Mouse (Mus musculus): Measurements from ENCODE around the gene Aar2. TPM values are rescaled to one million over a fixed set of nuclear protein-coding genes. Genes with fewer than 3 reads are reported as not detected.

Aar2 gene
- polyA plus RNA-seq, 1 experiment from 2014 or later, result 41.3 TPM

- H3K9ac ChIP-seq (replicated peaks; ENCODE audit: low read length), result no peak overlapping the region
- H3K27ac ChIP-seq (ENCODE audit: low read length), result no peak overlapping the region
- no peak overlapping the region for H3K4me3 ChIP-seq (ENCODE audit: low read length)
- no peaks in the 10 kb centered on the region for H3K9me3 ChIP-seq (ENCODE audit: low read length)
- no peak for ATAC-seq (ENCODE audit: low FRiP score, low TSS enrichment)
- 63% methylated on average over 11 of the region's 11 CpGs for WGBS
- no peak overlapping the region for H3K4me2 ChIP-seq (replicated peaks; ENCODE audit: low read depth, low read length)
- no peaks in the 10 kb centered on the region for H3K4me1 ChIP-seq (ENCODE audit: insufficient read depth, low read length)
- no peaks in the 10 kb centered on the region for H3K36me3 ChIP-seq (ENCODE audit: insufficient read depth, low read length)
- H3K27me3 ChIP-seq (ENCODE audit: insufficient read depth, low read length), result no peaks in the 10 kb centered on the region
Measured at GRCm38 (mm10) chr2:156584154-156584796, 36.9 kb downstream of the Aar2 start.

- ATAC-seq (ENCODE audit: low FRiP score, low TSS enrichment), result no peak
- H3K27ac ChIP-seq (ENCODE audit: low read length), result no peak overlapping the region
- H3K9me3 ChIP-seq (ENCODE audit: low read length), result no peaks in the 10 kb centered on the region
- no peak overlapping the region for H3K4me3 ChIP-seq (ENCODE audit: low read length)
- no peaks in the 10 kb centered on the region for H3K36me3 ChIP-seq (ENCODE audit: insufficient read depth, low read length)
- H3K9ac ChIP-seq (replicated peaks; ENCODE audit: low read length), result no peak overlapping the region
- H3K4me2 ChIP-seq (replicated peaks; ENCODE audit: low read depth, low read length), result no peak overlapping the region
- WGBS, result 46% methylated on average over 14 of the region's 14 CpGs
- no peaks in the 10 kb centered on the region for H3K4me1 ChIP-seq (ENCODE audit: insufficient read depth, low read length)
- no peaks in the 10 kb centered on the region for H3K27me3 ChIP-seq (ENCODE audit: insufficient read depth, low read length)
Measured at GRCm38 (mm10) chr2:156584797-156585471, 37.5 kb downstream of the Aar2 start.

GRCm38 (mm10) chr2:156589481-156589880 is 42.1 kb downstream of the Aar2 start:
- no peak for ATAC-seq (ENCODE audit: low FRiP score, low TSS enrichment)
- H3K4me2 ChIP-seq (replicated peaks; ENCODE audit: low read depth, low read length), result no peak overlapping the region
- no peaks in the 10 kb centered on the region for H3K9me3 ChIP-seq (ENCODE audit: low read length)
- 87% methylated on average over 9 of the region's 9 CpGs for WGBS
- no peaks in the 10 kb centered on the region for H3K27me3 ChIP-seq (ENCODE audit: insufficient read depth, low read length)
- H3K27ac ChIP-seq (ENCODE audit: low read length), result no peak overlapping the region
- H3K36me3 ChIP-seq (ENCODE audit: insufficient read depth, low read length), result no peaks in the 10 kb centered on the region
- H3K4me1 ChIP-seq (ENCODE audit: insufficient read depth, low read length), result no peaks in the 10 kb centered on the region
- H3K9ac ChIP-seq (replicated peaks; ENCODE audit: low read length), result no peak overlapping the region
- no peak overlapping the region for H3K4me3 ChIP-seq (ENCODE audit: low read length)

- H3K27me3 ChIP-seq (ENCODE audit: insufficient read depth, low read length), result no peaks in the 10 kb centered on the region
- H3K9ac ChIP-seq (replicated peaks; ENCODE audit: low read length), result no peak overlapping the region
- H3K4me2 ChIP-seq (replicated peaks; ENCODE audit: low read depth, low read length), result no peak overlapping the region
- no peak for ATAC-seq (ENCODE audit: low FRiP score, low TSS enrichment)
- no peaks in the 10 kb centered on the region for H3K36me3 ChIP-seq (ENCODE audit: insufficient read depth, low read length)
- no peak overlapping the region for H3K27ac ChIP-seq (ENCODE audit: low read length)
- 72% methylated on average over 15 of the region's 15 CpGs for WGBS
- no peaks in the 10 kb centered on the region for H3K9me3 ChIP-seq (ENCODE audit: low read length)
- no peak overlapping the region for H3K4me3 ChIP-seq (ENCODE audit: low read length)
- H3K4me1 ChIP-seq (ENCODE audit: insufficient read depth, low read length), result no peaks in the 10 kb centered on the region
Measured at GRCm38 (mm10) chr2:156594987-156595490, 47.7 kb downstream of the Aar2 start.

- ATAC-seq (ENCODE audit: low FRiP score, low TSS enrichment), result no peak
- no peaks in the 10 kb centered on the region for H3K9me3 ChIP-seq (ENCODE audit: low read length)
- H3K4me3 ChIP-seq (ENCODE audit: low read length), result no peak overlapping the region
- H3K4me1 ChIP-seq (ENCODE audit: insufficient read depth, low read length), result no peaks in the 10 kb centered on the region
- no peak overlapping the region for H3K9ac ChIP-seq (replicated peaks; ENCODE audit: low read length)
- 80% methylated on average over 7 of the region's 7 CpGs for WGBS
- H3K27ac ChIP-seq (ENCODE audit: low read length), result no peak overlapping the region
- no peak overlapping the region for H3K4me2 ChIP-seq (replicated peaks; ENCODE audit: low read depth, low read length)
- H3K36me3 ChIP-seq (ENCODE audit: insufficient read depth, low read length), result no peaks in the 10 kb centered on the region
- no peaks in the 10 kb centered on the region for H3K27me3 ChIP-seq (ENCODE audit: insufficient read depth, low read length)
Measured at GRCm38 (mm10) chr2:156602581-156602980, 55.2 kb downstream of the Aar2 start.

- H3K27me3 ChIP-seq (ENCODE audit: insufficient read depth, low read length), result 0 out of 2 replicates have a peak, but pooled peaks cover under 1% of the 10 kb centered on the region
- no peak overlapping the region for H3K27ac ChIP-seq (ENCODE audit: low read length)
- no peak for ATAC-seq (ENCODE audit: low FRiP score, low TSS enrichment)
- 79% methylated on average over 9 of the region's 9 CpGs for WGBS
- no peaks in the 10 kb centered on the region for H3K36me3 ChIP-seq (ENCODE audit: insufficient read depth, low read length)
- H3K4me3 ChIP-seq (ENCODE audit: low read length), result no peak overlapping the region
- H3K9me3 ChIP-seq (ENCODE audit: low read length), result no peaks in the 10 kb centered on the region
- no peaks in the 10 kb centered on the region for H3K4me1 ChIP-seq (ENCODE audit: insufficient read depth, low read length)
- H3K4me2 ChIP-seq (replicated peaks; ENCODE audit: low read depth, low read length), result no peak overlapping the region
- no peak overlapping the region for H3K9ac ChIP-seq (replicated peaks; ENCODE audit: low read length)
Measured at GRCm38 (mm10) chr2:156603671-156604070, 56.3 kb downstream of the Aar2 start.

- WGBS, result 58% methylated on average over 3 of the region's 3 CpGs
- no peak overlapping the region for H3K4me3 ChIP-seq (ENCODE audit: low read length)
- peaks cover 9% of the 10 kb centered on the region for H3K27me3 ChIP-seq (ENCODE audit: insufficient read depth, low read length)
Measured at GRCm38 (mm10) chr2:156605144-156605543, 57.8 kb downstream of the Aar2 start.

GRCm38 (mm10) chr2:156605971-156606370 is 58.6 kb downstream of the Aar2 start:
- no peak overlapping the region for H3K4me2 ChIP-seq (replicated peaks; ENCODE audit: low read depth, low read length)
- H3K4me3 ChIP-seq (ENCODE audit: low read length), result no peak overlapping the region
- 71% methylated on average over 5 of the region's 5 CpGs for WGBS
- peaks cover 14% of the 10 kb centered on the region for H3K27me3 ChIP-seq (ENCODE audit: insufficient read depth, low read length)
- no peaks in the 10 kb centered on the region for H3K4me1 ChIP-seq (ENCODE audit: insufficient read depth, low read length)
- no peak overlapping the region for H3K27ac ChIP-seq (ENCODE audit: low read length)
- no peaks in the 10 kb centered on the region for H3K36me3 ChIP-seq (ENCODE audit: insufficient read depth, low read length)
- no peaks in the 10 kb centered on the region for H3K9me3 ChIP-seq (ENCODE audit: low read length)
- H3K9ac ChIP-seq (replicated peaks; ENCODE audit: low read length), result no peak overlapping the region
- ATAC-seq (ENCODE audit: low FRiP score, low TSS enrichment), result no peak

More at GRCm38 (mm10) chr2:156605144-156605543, 57.8 kb downstream of the Aar2 start:
- Histone ChIP-seq H3K27ac (ENCODE audit: low read length) (no peak overlapping the region), H3K36me3 (ENCODE audit: insufficient read depth, low read length) (no peaks in the 10 kb centered on the region), H3K4me2 (replicated peaks; ENCODE audit: low read depth, low read length) (no peak overlapping the region), H3K9ac (replicated peaks; ENCODE audit: low read length) (no peak overlapping the region), H3K9me3 (ENCODE audit: low read length) (no peaks in the 10 kb centered on the region), H3K4me1 (ENCODE audit: insufficient read depth, low read length) (no peaks in the 10 kb centered on the region)
- ATAC-seq (ENCODE audit: low FRiP score, low TSS enrichment), result no peak

GRCm38 (mm10) chr2:156613081-156613540 is 65.7 kb downstream of the Aar2 start:
- H3K27me3 ChIP-seq (ENCODE audit: insufficient read depth, low read length), result peaks cover 68% of the 10 kb centered on the region
- H3K36me3 ChIP-seq (ENCODE audit: insufficient read depth, low read length), result no peaks in the 10 kb centered on the region
- H3K9me3 ChIP-seq (ENCODE audit: low read length), result no peaks in the 10 kb centered on the region
- H3K9ac ChIP-seq (replicated peaks; ENCODE audit: low read length), result peak overlapping the region; percentile 68
- peaks cover 14% of the 10 kb centered on the region for H3K4me1 ChIP-seq (ENCODE audit: insufficient read depth, low read length)
- peak; percentile 14; the same call in 1 of the 2 replicates for ATAC-seq (ENCODE audit: low FRiP score, low TSS enrichment)
- H3K27ac ChIP-seq (ENCODE audit: low read length), result no peak overlapping the region
- WGBS, result under 1% methylated on average over 41 of the region's 41 CpGs
- peak overlapping the region; percentile 99 for H3K4me2 ChIP-seq (replicated peaks; ENCODE audit: low read depth, low read length)
- peak overlapping the region; percentile 62 for H3K4me3 ChIP-seq (ENCODE audit: low read length)

Measured in kidney, embryonic 16.5 days (tissue).